Mouse (Mus musculus) liver, embryonic 14 days (tissue): Measurements from ENCODE around the gene Gm10282. TPM values are rescaled to one million over a fixed set of nuclear protein-coding genes. Genes with fewer than 3 reads are reported as not detected.

Source experiments
- polyA plus RNA-seq: library from polyadenylated mRNA; depleted of rRNA; stranded (reverse); fragments of >200 nt; gene quantifications from 2 replicates; pipeline ENCODE4 v1.2.3, GENCODE M21; 2012; rRNA removed

Gm10282 gene
- polyA plus RNA-seq = 7.9 and 8.8 TPM in 2 replicates

GRCm38 (mm10) chr8:72305210-72305905 lies at the start of gene Gm10282:
Gene Gm10282 (minus strand): TSS chr8:72305260.

GRCm38 (mm10) chr8:72318801-72319322 lies 13.8 kb upstream of the Gm10282 start, which contains the start of gene Klf2:
Gene Klf2 (plus strand): TSS chr8:72319033.

Other genes with a start within 250 kb of the Gm10282 start
- gene Olfr373, start 222.1 kb downstream of the Gm10282 start, polyA plus RNA-seq = not detected in 2 replicates
- gene Olfr374, start 198.2 kb downstream of the Gm10282 start, polyA plus RNA-seq = not detected in 2 replicates
- 54.5 and 55.8 TPM in 2 replicates for gene Tpm4, start 170.3 kb downstream of the Gm10282 start, polyA plus RNA-seq
- 59.8 and 60.7 TPM in 2 replicates for gene Rab8a, start 144.1 kb downstream of the Gm10282 start, polyA plus RNA-seq
- 0.14 and 0.36 TPM in 2 replicates for gene Hsh2d, start 115.6 kb downstream of the Gm10282 start, polyA plus RNA-seq
- gene Cib3, start 92.4 kb downstream of the Gm10282 start, polyA plus RNA-seq = not detected in 2 replicates
- not detected in 2 replicates for gene Gm11034, start 91.6 kb downstream of the Gm10282 start, polyA plus RNA-seq
- 28.7 and 30.2 TPM in 2 replicates for gene Fam32a, start 85.5 kb downstream of the Gm10282 start, polyA plus RNA-seq
- gene Ap1m1, start 65.2 kb downstream of the Gm10282 start, polyA plus RNA-seq = 34.5 and 39.2 TPM in 2 replicates
- 3.1 TPM in 2 replicates for gene Klf2, start 13.8 kb upstream of the Gm10282 start, polyA plus RNA-seq
- 19.6 and 21.9 TPM in 2 replicates for gene Eps15l1, start 116.2 kb upstream of the Gm10282 start, polyA plus RNA-seq
- 0.27 and 0.30 TPM in 2 replicates for gene Calr3, start 138.6 kb upstream of the Gm10282 start, polyA plus RNA-seq
- 2.0 and 2.4 TPM in 2 replicates for gene 1700030K09Rik, start 138.6 kb upstream of the Gm10282 start, polyA plus RNA-seq
- gene Cherp, start 170.0 kb upstream of the Gm10282 start, polyA plus RNA-seq = 21.7 and 27.6 TPM in 2 replicates
- gene Slc35e1, start 187.4 kb upstream of the Gm10282 start, polyA plus RNA-seq = 6.8 and 7.7 TPM in 2 replicates
- gene Med26, start 243.0 kb upstream of the Gm10282 start, polyA plus RNA-seq = 4.1 and 4.6 TPM in 2 replicates